Comparison of ENCODE assay signal across 9 mouse cellular contexts in genomic region chr13:49461458-49462132, GRCm38 (mm10). TPM values are rescaled to one million over a fixed set of nuclear protein-coding genes. Genes with fewer than 3 reads are reported as not detected.
DNase-seq lines count a peak whose midpoint lies in the region; ATAC-seq and TF ChIP-seq lines count a peak whose summit lies in the region.
"Had no signal": no experiment of that assay in that cellular context is flagged by ENCODE, and none has a peak within 500 bp of the region (broad histone marks: within the 10 kb centered on the region; RNA-seq: fewer than 3 reads in every experiment).

No protein-coding gene starts in this region.

- TF ChIP-seq EP300 in lung, postnatal 0 days (IDR thresholded peaks at IDR 0.05): 0 out of 2 replicates have a peak, but pooled peaks have one; percentile 53

- no peak for ATAC-seq in hindbrain, embryonic 15.5 days (ENCODE audit: low FRiP score, low read depth)
- ATAC-seq in hindbrain, embryonic 11.5 days (ENCODE audit: low FRiP score): no peak
- no peak for ATAC-seq in heart, embryonic 15.5 days (replicated peaks; ENCODE audit: insufficient number of reproducible peaks, insufficient read depth, low FRiP score, low read depth)
- peak; percentile 84 for ATAC-seq in lung, postnatal 0 days

- no peak overlapping the region for H3K9ac ChIP-seq in hindbrain, embryonic 15.5 days
- no peak overlapping the region for H3K9ac ChIP-seq in hindbrain, embryonic 11.5 days (ENCODE audit: low read depth, low read length)
- H3K9ac ChIP-seq in heart, embryonic 15.5 days: no peak overlapping the region
- no peak overlapping the region for H3K9ac ChIP-seq in lung, postnatal 0 days (replicated peaks; ENCODE audit: low read depth)

- 72% methylated on average over 15 of the region's 15 CpGs for WGBS in hindbrain, embryonic 15.5 days
- WGBS in hindbrain, embryonic 11.5 days: 75% methylated on average over 15 of the region's 15 CpGs
- WGBS in heart, embryonic 15.5 days: 80% methylated on average over 15 of the region's 15 CpGs
- WGBS in lung, postnatal 0 days: 65% methylated on average over 15 of the region's 15 CpGs
- WGBS in midbrain, embryonic 10.5 days: 87% methylated on average over 15 of the region's 15 CpGs

- no peak for TF ChIP-seq CTCF in lung, postnatal 0 days (IDR thresholded peaks at IDR 0.05)

- H3K4me3 ChIP-seq in hindbrain, embryonic 15.5 days: no peak overlapping the region
- H3K4me3 ChIP-seq in hindbrain, embryonic 11.5 days (ENCODE audit: low read depth, low read length): no peak overlapping the region
- H3K4me3 ChIP-seq in heart, embryonic 15.5 days: no peak overlapping the region
- no peak overlapping the region for H3K4me3 ChIP-seq in lung, postnatal 0 days (ENCODE audit: low read depth, low read length)
- H3K4me3 ChIP-seq in midbrain, embryonic 10.5 days: no peak overlapping the region

- no peaks in the 10 kb centered on the region for H3K9me3 ChIP-seq in hindbrain, embryonic 15.5 days
- H3K9me3 ChIP-seq in hindbrain, embryonic 11.5 days (ENCODE audit: control insufficient read depth, low read length): no peaks in the 10 kb centered on the region
- no peaks in the 10 kb centered on the region for H3K9me3 ChIP-seq in heart, embryonic 15.5 days (replicated peaks)
- no peaks in the 10 kb centered on the region for H3K9me3 ChIP-seq in lung, postnatal 0 days (ENCODE audit: low read length)
- H3K9me3 ChIP-seq in midbrain, embryonic 10.5 days (replicated peaks): no peaks in the 10 kb centered on the region

- H3K4me2 ChIP-seq in hindbrain, embryonic 15.5 days: no peak overlapping the region
- no peak overlapping the region for H3K4me2 ChIP-seq in hindbrain, embryonic 11.5 days (replicated peaks; ENCODE audit: low read depth, low read length)
- no peak overlapping the region for H3K4me2 ChIP-seq in heart, embryonic 15.5 days
- no peak overlapping the region for H3K4me2 ChIP-seq in lung, postnatal 0 days (replicated peaks; ENCODE audit: low read depth, low read length)

- H3K27ac ChIP-seq in hindbrain, embryonic 15.5 days (replicated peaks): peak overlapping the region; percentile 32; the same call in 1 of the 2 replicates
- H3K27ac ChIP-seq in hindbrain, embryonic 11.5 days (ENCODE audit: low read depth, low read length): no peak overlapping the region
- H3K27ac ChIP-seq in heart, embryonic 15.5 days: peak overlapping the region; percentile 8; the same call in 1 of the 2 replicates
- peak overlapping the region; percentile 78 for H3K27ac ChIP-seq in lung, postnatal 0 days (ENCODE audit: low read length)
- H3K27ac ChIP-seq in midbrain, embryonic 10.5 days (replicated peaks): no peak overlapping the region

- H3K27me3 ChIP-seq in hindbrain, embryonic 15.5 days: no peaks in the 10 kb centered on the region
- no peaks in the 10 kb centered on the region for H3K27me3 ChIP-seq in hindbrain, embryonic 11.5 days (ENCODE audit: control insufficient read depth, insufficient read depth, low read length)
- H3K27me3 ChIP-seq in heart, embryonic 15.5 days: no peaks in the 10 kb centered on the region
- no peaks in the 10 kb centered on the region for H3K27me3 ChIP-seq in lung, postnatal 0 days (replicated peaks; ENCODE audit: insufficient read depth, low read length)
- no peaks in the 10 kb centered on the region for H3K27me3 ChIP-seq in midbrain, embryonic 10.5 days (ENCODE audit: low read depth, poor library complexity, severe bottlenecking)

- H3K4me1 ChIP-seq in hindbrain, embryonic 15.5 days (replicated peaks): no peaks in the 10 kb centered on the region
- no peaks in the 10 kb centered on the region for H3K4me1 ChIP-seq in hindbrain, embryonic 11.5 days (replicated peaks; ENCODE audit: control insufficient read depth, insufficient read depth, low read length)
- peaks cover 2% of the 10 kb centered on the region; the same call in 1 of the 2 replicates for H3K4me1 ChIP-seq in heart, embryonic 15.5 days (replicated peaks)
- no peaks in the 10 kb centered on the region; the same call in 1 of the 2 replicates for H3K4me1 ChIP-seq in lung, postnatal 0 days (ENCODE audit: insufficient read depth, low read depth, low read length)
- no peaks in the 10 kb centered on the region for H3K4me1 ChIP-seq in midbrain, embryonic 10.5 days

- no peak for DNase-seq in hindbrain, embryonic 11.5 days (ENCODE audit: low spot score)
- peak; percentile 82 for DNase-seq in adrenal gland, adult 8-10 months
- peak; percentile 82 for DNase-seq in lung, postnatal 0 days (ENCODE audit: low spot score)
- no peak for DNase-seq in yolk sac, embryonic 10.5 days (ENCODE audit: low spot score)
- DNase-seq in thymus, adult 18-20 months: no peak
- no peak for DNase-seq in midbrain, embryonic 10.5 days (ENCODE audit: low spot score)
- DNase-seq: thymus, postnatal 14 days had no signal

- H3K36me3 ChIP-seq in hindbrain, embryonic 15.5 days: peaks cover 42% of the 10 kb centered on the region
- no peaks in the 10 kb centered on the region for H3K36me3 ChIP-seq in hindbrain, embryonic 11.5 days (ENCODE audit: control insufficient read depth, insufficient read depth, low read length)
- H3K36me3 ChIP-seq in heart, embryonic 15.5 days: 0 out of 2 replicates have a peak, but pooled peaks cover 17% of the 10 kb centered on the region
- H3K36me3 ChIP-seq in lung, postnatal 0 days (ENCODE audit: insufficient read depth, low read length): peaks cover 13% of the 10 kb centered on the region
- H3K36me3 ChIP-seq in midbrain, embryonic 10.5 days: peaks cover 76% of the 10 kb centered on the region

RNA-seq across cellular contexts. Expression of gene Tes3-ps, which starts 31.5 kb away (rescaled TPM):
- 0.30 and 0.39 TPM in 2 replicates for polyA plus RNA-seq in hindbrain, embryonic 15.5 days (2015; fragmentation: Nextera tagmentation; extraction: Ambion mirVana)
- 0.65 and 0.71 TPM in 2 replicates for polyA plus RNA-seq in hindbrain, embryonic 11.5 days (2014; fragmentation: Nextera tagmentation; extraction: Ambion mirVana)
- 1 to 10 TPM; 1.5 to 2.2 (median 1.7) TPM for total RNA-seq in adrenal gland, adult 8-10 months (2022)
- polyA plus RNA-seq in heart, embryonic 15.5 days (2015; fragmentation: Nextera tagmentation; extraction: Ambion mirVana): 0.71 and 0.87 TPM in 2 replicates
- 0.35 and 0.49 TPM in 2 replicates for polyA plus RNA-seq in lung, postnatal 0 days (2015; fragmentation: Nextera tagmentation; extraction: Ambion mirVana)
- 1.2 and 1.6 TPM in 2 replicates for polyA plus RNA-seq in midbrain, embryonic 10.5 days (2016; fragmentation: Nextera tagmentation; extraction: Ambion mirVana)

RNA-seq across cellular contexts. Expression of gene Ippk, which starts 40.5 kb away (rescaled TPM):
- polyA plus RNA-seq in hindbrain, embryonic 15.5 days (2015; fragmentation: Nextera tagmentation; extraction: Ambion mirVana): 12.3 and 13.2 TPM in 2 replicates
- polyA plus RNA-seq in hindbrain, embryonic 11.5 days (2014; fragmentation: Nextera tagmentation; extraction: Ambion mirVana): 14.1 and 14.6 TPM in 2 replicates
- total RNA-seq in adrenal gland, adult 8-10 months (2022): 10 to 100 TPM; 38.1 to 43.5 (median 39.4) TPM
- 10.0 and 11.1 TPM in 2 replicates for polyA plus RNA-seq in heart, embryonic 15.5 days (2015; fragmentation: Nextera tagmentation; extraction: Ambion mirVana)
- polyA plus RNA-seq in lung, postnatal 0 days (2015; fragmentation: Nextera tagmentation; extraction: Ambion mirVana): 12.0 and 12.6 TPM in 2 replicates
- polyA plus RNA-seq in midbrain, embryonic 10.5 days (2016; fragmentation: Nextera tagmentation; extraction: Ambion mirVana): 18.5 and 20.3 TPM in 2 replicates

RNA-seq across cellular contexts. Expression of gene Ecm2, which starts 43.0 kb away (rescaled TPM):
- polyA plus RNA-seq in hindbrain, embryonic 15.5 days (2015; fragmentation: Nextera tagmentation; extraction: Ambion mirVana): 2.6 and 2.7 TPM in 2 replicates
- polyA plus RNA-seq in hindbrain, embryonic 11.5 days (2014; fragmentation: Nextera tagmentation; extraction: Ambion mirVana): 1.1 and 1.2 TPM in 2 replicates
- total RNA-seq in adrenal gland, adult 8-10 months (2022): 10 to 100 TPM in 1 of 4 experiments, 1 to 10 TPM in 3; 6.0 to 10.1 (median 7.9) TPM
- 4.6 and 5.7 TPM in 2 replicates for polyA plus RNA-seq in heart, embryonic 15.5 days (2015; fragmentation: Nextera tagmentation; extraction: Ambion mirVana)
- polyA plus RNA-seq in lung, postnatal 0 days (2015; fragmentation: Nextera tagmentation; extraction: Ambion mirVana): 3.1 and 3.6 TPM in 2 replicates
- 0.53 and 0.97 TPM in 2 replicates for polyA plus RNA-seq in midbrain, embryonic 10.5 days (2016; fragmentation: Nextera tagmentation; extraction: Ambion mirVana)

Comparison
In these comparisons a context has a peak if more than half of its experiments do, and no peak if none do; other contexts are left out.
1. H3K27ac ChIP-seq: peak in hindbrain, embryonic 15.5 days (single experiment), heart, embryonic 15.5 days (single experiment) and lung, postnatal 0 days (single experiment); none in hindbrain, embryonic 11.5 days (single experiment) and midbrain, embryonic 10.5 days (single experiment).
2. DNase-seq: peak in adrenal gland, adult 8-10 months (single experiment) and lung, postnatal 0 days (single experiment); none in hindbrain, embryonic 11.5 days (single experiment), yolk sac, embryonic 10.5 days (single experiment), thymus, adult 18-20 months (0 of 2) and midbrain, embryonic 10.5 days (single experiment).